Mouse (Mus musculus) urinary bladder, postnatal 4 days (tissue): ENCODE data around the gene Prkci.

ENCODE experiments used
- DNase-seq, 2 experiments: peaks; one replicate each; pipeline ENCODE4 v3.0.0; 2021 to 2022; ENCODE audit warnings: low spot score in 2 of 2

The Prkci gene

DNA sequence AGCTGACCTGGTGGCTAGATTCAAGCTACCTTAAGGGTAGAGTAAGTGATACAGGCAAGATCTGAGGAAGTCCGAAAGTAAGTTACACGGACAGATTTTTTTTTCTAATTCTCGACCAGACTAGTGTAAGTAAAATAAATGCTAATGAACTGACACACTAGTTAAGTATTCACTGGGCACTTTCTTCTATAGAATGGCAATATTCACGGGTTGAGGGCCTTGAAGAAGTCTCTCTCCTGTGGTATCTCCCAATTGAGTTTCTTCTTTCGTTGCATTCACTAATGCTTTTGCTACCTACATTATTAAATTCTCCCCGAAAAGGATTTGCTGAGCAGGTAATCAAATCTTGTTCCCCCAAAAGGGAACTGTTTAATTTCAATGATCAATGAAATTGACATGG lies 688 bp upstream of the Prkci start:
- DNase-seq, result no peak

DNA sequence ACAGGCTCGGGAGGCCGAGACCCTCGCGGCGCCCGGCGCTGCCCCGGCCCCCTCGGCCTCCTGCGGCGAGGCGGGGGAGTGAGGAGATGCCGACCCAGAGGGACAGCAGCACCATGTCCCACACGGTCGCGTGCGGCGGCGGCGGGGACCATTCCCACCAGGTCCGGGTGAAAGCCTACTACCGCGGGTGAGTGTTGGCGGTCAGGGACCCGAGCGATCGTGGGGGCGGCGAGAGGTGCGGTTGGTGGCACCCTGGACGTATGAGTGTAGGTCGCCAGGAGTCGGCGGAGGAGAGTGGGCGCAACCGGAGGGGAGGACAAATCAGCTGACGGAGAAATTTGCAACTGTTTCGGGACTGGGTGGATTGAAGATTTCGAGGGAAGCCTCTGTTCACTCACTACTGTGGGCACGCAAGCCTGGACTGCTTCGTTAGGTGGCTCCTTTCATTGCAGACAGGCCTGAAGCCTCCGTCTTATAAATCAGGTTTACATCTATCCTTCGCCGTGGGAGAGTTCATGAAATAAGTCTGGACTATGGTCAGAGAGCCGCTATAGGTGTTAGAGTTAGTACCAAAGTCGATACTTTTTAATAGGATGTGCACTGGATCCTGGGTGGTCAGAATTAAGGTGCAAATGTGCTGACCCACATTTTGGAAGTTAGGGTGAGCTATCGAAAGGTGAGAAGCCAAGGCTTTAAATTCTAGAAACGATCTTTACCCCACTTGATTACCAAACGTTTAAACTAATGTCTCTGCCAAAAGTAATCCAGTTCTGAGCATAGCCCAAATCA lies 546 bp downstream of the Prkci start:
- DNase-seq, result peak in 1 of 2 experiments; percentile 62

DNA sequence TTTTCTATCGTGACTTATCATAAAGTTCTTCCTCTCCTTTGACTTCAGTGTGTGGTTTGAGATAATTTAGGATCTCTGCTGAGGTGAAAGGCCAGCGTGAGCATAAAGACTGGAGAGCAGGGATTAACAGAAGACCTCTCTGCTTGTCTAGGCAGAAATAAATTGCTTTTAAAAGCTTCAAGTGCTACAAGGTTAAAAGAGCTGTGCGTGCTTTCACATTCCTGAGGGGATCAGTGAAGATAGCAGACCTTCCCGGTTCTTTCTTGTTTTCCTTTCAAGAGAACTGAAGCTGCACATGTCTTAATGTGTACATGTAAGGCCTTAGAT lies 1.1 kb downstream of the Prkci start:
- DNase-seq, result no peak

DNA sequence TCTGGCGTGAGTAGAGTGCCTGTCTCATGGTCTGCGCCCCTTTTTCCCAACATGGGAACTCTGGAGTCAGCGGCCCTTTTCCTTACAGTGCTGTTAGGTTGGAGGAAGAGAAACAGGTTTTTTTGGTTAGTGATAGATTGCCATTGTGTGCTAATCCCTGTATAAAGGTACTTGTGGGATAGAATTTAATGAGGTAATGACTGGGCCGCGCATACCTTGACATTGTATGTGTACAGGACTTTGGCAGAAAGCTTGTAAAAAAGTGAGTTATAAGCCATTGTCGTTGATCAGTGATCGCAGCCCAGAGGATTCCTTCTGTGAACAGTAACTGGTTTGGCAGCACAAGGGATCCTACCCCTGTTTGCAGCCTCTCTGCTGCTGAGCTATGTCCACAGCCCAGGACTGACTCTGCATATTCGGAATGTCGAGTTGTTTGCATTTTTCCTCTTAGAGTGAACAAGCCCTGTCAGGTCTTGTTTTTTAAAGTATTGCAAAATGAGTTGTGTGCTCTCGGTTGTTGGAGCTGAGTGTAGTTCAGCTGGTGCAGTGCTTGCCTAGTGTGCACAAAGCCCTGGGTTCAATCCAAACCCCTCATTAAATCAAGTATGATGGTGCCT lies 4.0 kb downstream of the Prkci start:
- peak in 1 of 2 experiments; percentile 55 for DNase-seq

DNA sequence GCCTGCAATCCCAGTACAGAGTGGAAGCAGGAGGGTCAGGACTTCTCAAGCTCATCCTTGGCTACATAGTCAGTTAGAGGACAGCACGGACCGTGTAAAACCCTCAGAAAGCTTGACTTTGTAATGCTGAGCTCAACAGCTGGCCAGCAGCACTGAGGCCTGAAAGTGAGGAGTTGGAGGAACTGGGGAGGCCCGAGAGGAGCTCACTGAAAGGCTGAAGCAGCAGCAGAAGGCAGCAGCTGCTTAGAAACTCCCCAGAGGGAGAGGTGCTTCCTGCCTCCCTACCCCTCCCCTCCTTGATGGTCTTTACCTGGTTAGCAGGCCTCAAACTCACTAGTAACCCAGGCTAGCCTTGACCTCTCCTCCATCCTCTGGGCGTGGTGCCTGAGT lies 4.5 kb downstream of the Prkci start:
- peak in 1 of 2 experiments; percentile 38 for DNase-seq

DNA sequence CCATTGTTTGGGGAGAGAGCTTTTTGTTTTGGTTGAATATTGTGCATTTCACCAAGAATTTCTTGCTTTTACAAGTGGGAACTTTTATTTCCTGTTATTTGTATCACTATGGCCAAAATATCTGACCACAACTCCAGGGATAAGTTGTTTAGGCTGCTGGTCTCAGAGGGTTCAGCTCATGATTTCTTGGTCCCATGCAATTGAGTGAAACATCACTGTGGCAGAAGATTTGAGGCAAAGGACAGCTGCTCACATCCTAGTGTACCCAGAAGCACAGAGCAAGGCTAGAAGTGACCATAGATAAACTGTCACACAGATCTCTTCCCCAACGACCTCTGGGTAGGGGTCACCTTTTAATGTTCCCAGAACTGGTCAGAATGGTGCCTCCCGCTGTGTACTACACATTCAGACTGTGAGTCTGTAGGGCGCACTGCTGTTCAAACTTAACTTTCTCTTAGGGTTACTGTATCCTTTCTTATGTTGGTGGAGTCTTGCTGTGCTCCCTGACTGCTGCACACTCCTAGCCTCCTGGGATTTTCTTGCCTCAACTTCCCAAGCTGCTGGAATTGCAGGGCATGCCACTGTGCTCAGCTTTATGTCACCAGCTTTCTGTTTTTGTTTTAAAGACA lies 5.6 kb downstream of the Prkci start:
- DNase-seq, result no peak

DNA sequence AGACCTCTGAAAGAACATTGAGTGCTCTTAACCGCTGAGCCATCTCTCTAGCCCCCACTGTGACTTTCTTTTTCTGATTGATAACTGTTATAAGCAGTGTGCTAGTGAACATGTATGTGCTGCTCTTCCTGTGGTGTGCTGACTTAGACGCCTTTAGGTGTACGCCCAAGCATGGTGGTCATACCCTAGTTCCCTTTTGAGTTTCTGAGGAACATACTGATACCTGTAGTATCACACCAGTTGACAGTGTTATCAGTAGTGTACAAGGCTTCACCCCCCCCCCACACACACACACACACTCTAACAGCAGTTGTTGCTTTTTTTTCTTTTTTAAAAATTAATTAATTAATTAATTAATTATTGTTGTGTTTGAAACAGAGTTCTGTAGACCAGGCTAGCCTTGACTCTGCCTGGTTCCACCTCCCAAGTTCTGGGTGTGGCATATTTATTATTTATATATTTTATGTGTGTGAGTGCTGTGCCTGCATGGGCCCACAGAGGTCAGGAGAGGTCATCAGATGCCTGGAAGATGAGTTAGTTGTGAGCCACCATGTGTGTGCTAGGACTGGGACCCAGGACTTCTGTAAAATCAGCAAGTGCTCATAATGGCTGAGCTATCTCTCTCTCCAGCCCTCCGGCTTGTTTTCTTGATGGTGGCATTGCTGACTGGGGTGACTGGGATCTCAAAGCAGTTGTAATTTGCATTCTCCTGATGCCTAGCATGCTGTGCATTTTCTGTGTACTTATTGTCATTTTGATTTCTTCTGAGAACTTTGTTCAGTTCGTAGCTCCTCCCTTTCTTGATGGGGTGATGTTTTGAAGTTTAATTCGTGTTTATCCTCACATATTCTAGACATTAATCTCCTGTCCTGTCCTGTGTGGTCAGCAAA lies 9.0 kb downstream of the Prkci start:
- DNase-seq, result no peak

DNA sequence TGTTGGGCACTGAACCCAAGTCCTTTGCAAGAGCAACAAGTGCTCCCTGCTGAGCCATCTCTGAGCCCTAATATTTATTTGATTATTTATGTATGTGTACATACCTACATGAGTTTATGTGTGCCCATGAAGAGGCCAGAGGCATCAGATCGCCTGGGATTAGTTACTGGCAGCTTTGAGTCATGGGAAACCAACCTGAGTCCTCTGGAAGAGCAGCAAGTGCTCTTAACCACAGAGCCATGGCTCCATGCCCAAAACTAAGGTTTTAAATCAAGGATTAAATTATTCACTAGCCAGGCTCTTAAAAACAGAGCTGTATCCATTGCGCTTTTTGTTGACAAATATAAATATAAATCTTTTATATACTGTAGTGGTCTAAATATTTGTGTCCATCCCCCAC lies 18.8 kb downstream of the Prkci start:
- no peak for DNase-seq

DNA sequence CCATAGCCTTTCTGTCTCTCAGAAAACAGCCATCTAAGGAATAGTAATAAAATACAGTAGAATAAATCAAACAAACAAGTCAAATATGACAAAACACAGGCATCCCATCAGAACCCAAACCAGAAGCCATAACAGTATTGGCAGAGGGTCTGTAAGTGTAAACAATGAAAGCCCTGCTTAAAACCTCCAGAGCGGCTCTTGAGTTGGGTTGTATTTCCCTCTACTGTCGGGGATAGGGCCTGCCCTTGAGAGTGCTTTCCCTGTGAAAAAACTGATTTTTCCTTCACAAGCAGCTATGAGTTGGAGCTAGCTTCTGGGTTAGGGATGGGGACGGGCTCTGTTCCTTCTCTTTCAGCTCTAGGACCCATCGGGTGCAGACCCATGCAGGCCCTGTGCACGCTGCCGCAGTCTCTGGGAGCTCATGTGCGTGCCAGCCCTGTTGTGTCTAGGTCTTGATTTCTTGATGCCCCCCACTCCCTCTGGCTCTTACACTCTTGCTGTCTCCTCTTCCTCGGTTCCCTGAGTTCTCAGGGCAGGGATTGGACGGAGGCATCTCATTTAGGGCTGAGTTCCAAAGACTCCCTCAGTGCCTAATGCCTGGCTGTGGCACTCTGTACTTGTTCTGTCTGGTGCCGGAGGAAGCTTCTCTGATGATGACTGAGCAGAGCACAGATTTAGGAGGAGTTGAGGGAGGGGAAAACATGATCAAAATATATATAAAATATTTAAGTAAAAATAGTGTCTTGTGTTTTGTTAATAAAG lies 20.3 kb downstream of the Prkci start:
- DNase-seq, result no peak

DNA sequence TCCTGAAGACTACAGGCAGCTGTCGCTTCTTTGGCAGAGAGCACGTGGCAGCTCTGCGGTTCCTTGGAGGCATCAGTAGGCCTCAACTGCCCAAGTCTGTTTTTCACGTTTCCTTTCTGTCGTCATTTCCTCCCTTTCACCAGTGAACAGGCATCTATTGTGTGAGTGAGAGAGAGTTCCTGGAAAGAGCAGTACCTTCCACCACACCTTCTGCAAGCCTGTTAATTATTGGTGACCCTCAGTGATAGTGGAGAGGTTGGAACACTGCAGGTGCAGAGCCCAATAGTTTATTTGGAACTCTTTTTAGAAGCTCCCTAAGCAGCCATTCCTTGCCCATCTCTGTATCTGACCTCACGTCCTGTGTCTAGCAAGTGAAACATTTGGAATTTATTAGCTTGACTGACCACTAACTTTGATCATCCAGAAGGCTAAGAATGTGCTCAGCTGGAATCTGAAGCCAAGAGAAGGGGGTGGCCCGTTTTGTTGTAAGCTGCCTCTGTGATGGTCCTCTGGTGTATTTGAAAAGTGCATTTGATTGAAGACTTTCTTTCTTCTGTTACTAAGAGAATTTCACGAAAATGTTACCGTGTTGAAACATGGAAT lies 21.1 kb downstream of the Prkci start:
- no peak for DNase-seq

DNA sequence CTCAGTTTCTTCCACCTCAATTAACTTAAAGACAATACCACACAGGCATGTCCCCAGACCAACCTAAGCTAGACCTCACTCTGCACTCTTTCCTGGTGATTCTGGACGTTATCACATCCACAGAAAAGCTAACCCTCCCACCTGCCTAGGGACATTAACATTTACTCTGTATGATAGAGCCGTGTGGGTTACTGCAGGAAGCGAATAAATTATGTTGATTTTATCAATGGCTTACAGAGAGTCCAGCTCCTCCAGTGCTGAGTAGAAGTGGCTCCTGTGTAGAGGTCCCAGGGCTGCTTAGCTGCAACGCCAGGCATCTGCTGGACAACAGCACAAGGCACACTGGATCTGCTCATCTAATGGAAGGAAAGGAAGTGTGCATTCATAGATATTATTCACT lies 22.1 kb downstream of the Prkci start:
- no peak for DNase-seq

DNA sequence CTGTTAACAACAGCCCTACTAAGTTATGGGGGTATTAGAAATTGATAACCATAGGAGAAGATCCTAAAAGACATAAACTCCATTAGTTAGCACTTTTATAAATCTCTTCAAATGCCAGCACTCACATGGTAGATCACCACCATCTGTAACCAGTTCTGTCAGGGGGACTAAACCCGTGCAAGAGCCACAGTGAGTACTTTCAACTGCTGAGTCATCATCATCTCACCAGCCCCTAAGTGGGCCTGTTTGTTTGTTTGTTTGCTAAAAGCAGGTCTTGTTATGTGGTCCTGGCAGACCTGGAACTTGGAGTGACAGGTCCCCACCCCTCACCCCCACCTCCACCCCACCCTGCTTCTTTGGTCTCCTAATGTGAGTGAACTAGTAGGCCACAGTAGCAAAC lies 23.7 kb downstream of the Prkci start:
- DNase-seq, result no peak

DNA sequence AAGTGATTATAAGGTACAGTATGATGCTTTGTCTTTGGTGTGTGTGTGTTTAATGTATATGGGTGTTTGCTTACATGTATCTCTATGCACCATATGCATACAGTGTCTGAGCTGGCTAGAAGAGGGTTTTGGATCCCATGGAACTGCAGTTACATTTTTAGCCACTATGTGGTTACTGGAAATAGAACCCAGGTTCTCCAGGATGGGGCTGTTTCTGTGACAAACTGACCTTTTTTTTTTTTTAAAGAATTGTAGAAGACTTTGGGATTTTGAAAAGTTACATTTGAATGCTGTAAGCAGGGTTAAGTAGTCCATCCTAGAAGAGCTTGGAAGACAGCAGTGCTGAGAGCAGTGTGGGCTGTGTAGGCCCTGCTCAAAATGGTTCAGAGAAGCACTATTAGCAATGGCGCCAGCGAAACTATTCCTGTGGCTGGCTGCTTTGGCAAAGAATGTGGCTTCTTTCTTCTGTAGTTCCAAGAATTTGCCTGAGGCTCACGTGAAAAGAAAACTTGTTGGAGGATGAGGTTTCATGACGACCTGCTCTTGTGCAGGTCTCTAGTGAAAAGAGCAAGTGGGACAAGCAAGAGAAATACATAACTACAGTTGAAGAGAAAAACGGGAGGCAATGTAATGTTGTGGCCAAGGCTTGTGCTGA lies 24.4 kb downstream of the Prkci start:
- no peak for DNase-seq

DNA sequence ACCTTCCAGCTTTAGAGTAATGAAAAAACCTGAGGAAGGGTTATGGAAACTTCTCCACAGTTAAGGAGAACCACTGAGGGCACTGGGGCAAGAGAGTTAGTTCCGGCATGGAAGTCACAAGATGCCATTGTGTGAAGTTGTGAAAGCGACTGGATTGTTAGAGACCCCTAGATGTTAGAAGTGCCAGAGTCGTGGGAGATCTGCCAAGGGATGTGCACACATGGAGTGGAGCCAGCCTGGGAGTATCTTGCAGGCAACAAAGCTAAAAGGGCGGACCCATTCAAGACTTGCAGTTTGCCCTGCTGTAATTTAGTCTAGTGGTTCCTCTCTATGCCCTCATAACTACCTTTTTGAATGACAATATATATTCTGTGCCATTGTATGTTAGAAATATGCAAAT lies 25.1 kb downstream of the Prkci start:
- DNase-seq, result peak in 1 of 2 experiments; percentile 22

DNA sequence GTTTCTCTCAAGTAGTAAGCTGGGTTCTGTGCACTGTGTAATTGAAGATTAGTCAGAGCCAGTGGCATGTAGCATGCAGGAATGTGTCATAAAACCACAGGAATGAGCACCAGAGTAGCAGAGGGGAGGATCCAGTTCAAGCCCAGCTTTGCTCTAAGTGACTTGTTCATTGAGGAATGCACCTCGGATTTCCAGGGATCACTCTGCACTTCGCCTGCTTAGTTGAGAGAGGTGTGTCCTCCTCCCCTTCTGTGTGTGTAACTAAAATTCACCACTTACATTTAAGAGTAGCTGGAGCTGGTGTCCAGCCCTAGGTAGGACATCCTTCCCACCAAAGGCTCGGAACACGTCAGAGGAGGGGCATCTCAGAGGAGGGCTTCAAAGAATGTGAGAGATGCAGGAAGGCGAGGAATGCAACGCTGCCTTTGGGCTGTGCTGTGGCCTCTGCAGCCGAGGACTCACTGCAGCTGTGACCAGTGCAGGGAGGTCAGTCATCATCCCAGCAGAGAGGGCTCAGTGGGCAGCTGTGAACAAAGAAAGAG lies 27.4 kb downstream of the Prkci start:
- DNase-seq, result peak in 1 of 2 experiments; percentile 50

DNA sequence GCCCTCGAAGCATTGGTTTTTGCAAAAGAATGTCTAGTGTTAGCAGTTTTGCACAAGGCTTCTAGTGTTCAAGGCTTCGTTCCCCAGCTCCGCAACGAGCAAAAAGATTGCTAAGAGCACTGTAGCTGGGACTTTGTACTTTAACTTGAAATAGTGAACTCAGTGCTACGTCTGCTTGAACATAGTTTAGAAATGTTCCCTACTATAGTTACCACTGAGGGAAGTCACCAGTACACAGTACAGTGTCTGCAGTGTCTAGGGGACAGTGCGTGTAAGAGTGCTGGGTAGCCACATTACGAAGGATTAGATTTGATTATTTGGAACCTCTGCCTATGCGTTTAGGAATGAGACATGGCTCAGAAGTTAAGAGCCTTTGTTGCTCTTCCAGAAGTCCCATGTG lies 32.2 kb downstream of the Prkci start:
- no peak for DNase-seq

DNA sequence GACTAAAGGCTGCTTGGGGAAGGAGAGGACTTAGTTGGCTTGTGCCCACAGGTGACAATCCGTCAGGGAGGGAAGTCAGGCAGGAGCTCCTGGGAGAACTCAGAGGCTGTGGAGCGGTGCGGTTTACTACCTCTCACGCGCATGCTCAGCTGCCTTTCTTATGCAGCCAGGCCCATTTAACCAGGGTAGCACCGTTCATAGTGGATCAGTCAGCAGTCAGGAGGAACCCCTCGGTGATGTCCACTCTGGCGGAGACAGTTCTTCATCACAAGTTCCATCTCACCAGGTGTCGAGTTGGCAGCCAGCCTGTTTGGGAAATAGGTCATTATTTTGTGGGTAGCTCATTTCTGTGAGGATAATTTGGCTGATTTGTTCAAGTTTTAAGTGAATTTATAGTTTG lies 36.1 kb downstream of the Prkci start:
- DNase-seq, result no peak

DNA sequence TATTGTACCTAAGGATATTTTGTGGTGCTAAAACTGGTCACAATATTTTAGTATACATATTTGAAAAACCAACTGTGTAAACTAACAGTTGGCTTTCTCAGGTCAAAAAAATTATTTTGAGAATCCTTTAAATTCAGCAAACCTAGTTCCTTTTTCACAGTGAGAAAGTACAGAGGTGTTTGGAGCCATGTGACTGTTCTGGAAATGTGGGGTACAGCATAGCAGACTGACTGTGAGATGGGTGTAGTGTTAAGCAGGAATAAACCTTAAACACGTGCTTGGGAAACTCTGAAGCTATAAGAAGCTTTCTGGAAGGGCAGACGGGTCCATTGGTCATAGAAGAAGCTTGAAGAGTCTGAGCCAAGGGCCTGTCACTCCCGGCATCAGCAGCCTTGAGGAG lies 38.1 kb downstream of the Prkci start:
- no peak for DNase-seq

DNA sequence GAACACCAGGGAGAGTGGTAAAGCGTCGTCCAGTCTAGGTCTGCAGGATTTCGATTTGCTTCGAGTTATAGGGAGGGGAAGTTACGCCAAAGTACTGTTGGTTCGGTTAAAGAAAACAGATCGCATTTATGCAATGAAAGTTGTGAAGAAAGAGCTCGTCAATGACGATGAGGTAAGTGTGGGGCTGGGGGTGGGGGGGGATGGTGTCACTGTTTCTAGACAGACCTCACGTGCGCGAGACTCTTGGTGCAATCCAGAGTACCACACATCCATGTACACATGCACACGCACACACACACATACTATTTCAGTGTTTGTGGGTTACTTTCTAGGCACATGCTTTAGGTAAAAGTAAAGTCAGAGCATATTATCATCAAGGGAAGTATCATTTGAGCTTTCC lies 42.3 kb downstream of the Prkci start:
- DNase-seq, result no peak

DNA sequence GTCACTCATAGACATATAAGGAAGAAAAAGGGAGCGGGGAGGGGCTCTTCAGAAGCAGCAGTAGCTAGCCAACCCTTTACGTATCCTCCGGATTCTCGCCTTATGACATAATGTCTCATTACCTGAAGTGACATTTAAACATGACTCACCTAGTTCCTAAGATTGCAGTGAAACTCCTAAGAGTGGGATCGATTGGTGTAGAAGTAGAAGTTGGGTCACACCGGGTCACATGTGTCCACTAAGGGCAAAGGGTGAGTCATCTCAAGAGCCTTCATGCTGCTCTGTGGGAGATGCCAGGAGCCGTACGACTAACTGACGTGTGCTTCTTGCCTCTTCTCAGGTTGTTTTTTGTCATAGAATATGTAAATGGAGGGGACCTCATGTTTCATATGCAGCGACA lies 43.1 kb downstream of the Prkci start:
- no peak for DNase-seq
